ENCODE assay signal across 8 mouse cellular contexts in genomic region chr11:75649155-75649561, GRCm38 (mm10). TPM values are rescaled to one million over a fixed set of nuclear protein-coding genes. Genes with fewer than 3 reads are reported as not detected.
A peak's percentile ranks its signal among the peaks of the same experiment; 100 is the strongest.
DNase-seq lines count a peak whose midpoint lies in the region; ATAC-seq and TF ChIP-seq lines count a peak whose summit lies in the region.

No protein-coding gene starts in this region.

- H3K27ac ChIP-seq in heart, adult 2 months: peak overlapping the region; percentile 98
- peak overlapping the region; percentile 77 for H3K27ac ChIP-seq in lung, embryonic 15.5 days

- no peak overlapping the region for H3K4me3 ChIP-seq in heart, adult 2 months
- H3K4me3 ChIP-seq in lung, embryonic 15.5 days: no peak overlapping the region

- DNase-seq in embryo, embryonic 9.5 days (ENCODE audit: extremely low spot score): peak; percentile 10
- DNase-seq in embryo, embryonic 11 days: no peak
- peak; percentile 69 to 79 for DNase-seq in heart, adult 2 months
- DNase-seq in kidney, adult 9 months: peak; percentile 74
- DNase-seq in adipocyte (ENCODE audit: low spot score): no peak
- DNase-seq in layer of hippocampus, adult 9-11 months: no peak

- peaks cover 30% of the 10 kb centered on the region for H3K4me1 ChIP-seq in heart, adult 2 months (ENCODE audit: control insufficient read depth, insufficient read depth, low read length)
- H3K4me1 ChIP-seq in lung, embryonic 15.5 days: peaks cover 41% of the 10 kb centered on the region

- H3K79me2 ChIP-seq in heart, adult 2 months (replicated peaks; ENCODE audit: control insufficient read depth, insufficient read depth, low read length): no peaks in the 10 kb centered on the region

- 0 out of 2 replicates have a peak, but pooled peaks have one; percentile 15 for TF ChIP-seq CTCF in heart, adult 2 months (IDR thresholded peaks at IDR 0.05)

- intact Hi-C loops in heart, adult 2 months (cut with DNase I): no loop called here

- no peak for ATAC-seq in lung, embryonic 15.5 days (ENCODE audit: borderline replicate concordance, extremely low read depth, low FRiP score, low TSS enrichment)
- no peak for ATAC-seq in erythroid progenitor cell, adult 5-6 weeks (replicated peaks; ENCODE audit: low FRiP score, poor library complexity, severe bottlenecking)

- H3K4me2 ChIP-seq in lung, embryonic 15.5 days: no peak overlapping the region

- peaks cover 2% of the 10 kb centered on the region; the same call in 1 of the 2 replicates for H3K36me3 ChIP-seq in heart, adult 2 months (ENCODE audit: control insufficient read depth, insufficient read depth, low read length)
- no peaks in the 10 kb centered on the region for H3K36me3 ChIP-seq in lung, embryonic 15.5 days

- no peaks in the 10 kb centered on the region for H3K9me3 ChIP-seq in lung, embryonic 15.5 days

- no peak overlapping the region for H3K9ac ChIP-seq in heart, adult 2 months (ENCODE audit: low read depth, low read length)
- no peak overlapping the region for H3K9ac ChIP-seq in lung, embryonic 15.5 days

- peak; percentile 62 for TF ChIP-seq POLR2A in heart, adult 2 months (IDR thresholded peaks at IDR 0.05; ENCODE audit: insufficient read depth, low read depth, low read length)

- H3K27me3 ChIP-seq in heart, adult 2 months (ENCODE audit: control insufficient read depth, insufficient read depth, low read length): no peaks in the 10 kb centered on the region
- no peaks in the 10 kb centered on the region for H3K27me3 ChIP-seq in lung, embryonic 15.5 days

- peak; percentile 95 for TF ChIP-seq EP300 in heart, adult 2 months (IDR thresholded peaks at IDR 0.05; ENCODE audit: insufficient read depth, low read depth, low read length)

- 42% methylated on average over 4 of the region's 4 CpGs for WGBS in heart, adult 2 months
- WGBS in lung, embryonic 15.5 days: 58% methylated on average over 4 of the region's 4 CpGs

RNA-seq across cellular contexts. Expression of gene Myo1c, which starts 1.1 kb away (rescaled TPM):
- 100 to 1,000 TPM in 1 of 2 experiments, 10 to 100 TPM in 1; 96.9 to 105 TPM for total RNA-seq in heart, adult 2 months (2021)
- polyA plus RNA-seq in heart, adult 2 months (2012; rRNA removed): 68.7 and 94.7 TPM in 2 replicates
- 71.2 and 78.8 TPM in 2 replicates for polyA plus RNA-seq in lung, embryonic 15.5 days (2015; fragmentation: Nextera tagmentation; extraction: Ambion mirVana)
- 15.5 and 22.2 TPM in 2 replicates for total RNA-seq in erythroid progenitor cell, adult 5-6 weeks (2015; ENCODE audit: low replicate concordance)
- 17.3 and 21.2 TPM in 2 replicates for total RNA-seq in erythroid progenitor cell, adult 5-6 weeks (2017; ENCODE audit: low replicate concordance)

RNA-seq across cellular contexts. Expression of gene Inpp5k, which starts 18.4 kb away (rescaled TPM):
- total RNA-seq in heart, adult 2 months (2021): 10 to 100 TPM; 24.5 to 30.2 TPM
- polyA plus RNA-seq in heart, adult 2 months (2012; rRNA removed): 42.8 and 59.8 TPM in 2 replicates
- 26.0 TPM in 2 replicates for polyA plus RNA-seq in lung, embryonic 15.5 days (2015; fragmentation: Nextera tagmentation; extraction: Ambion mirVana)
- 36.8 and 78.8 TPM in 2 replicates for total RNA-seq in erythroid progenitor cell, adult 5-6 weeks (2015; ENCODE audit: low replicate concordance)
- 38.4 and 46.3 TPM in 2 replicates for total RNA-seq in erythroid progenitor cell, adult 5-6 weeks (2017; ENCODE audit: low replicate concordance)

RNA-seq across cellular contexts. Expression of gene Crk, which starts 29.9 kb away (rescaled TPM):
- total RNA-seq in heart, adult 2 months (2021): 10 to 100 TPM; 82.9 to 90.3 TPM
- polyA plus RNA-seq in heart, adult 2 months (2012; rRNA removed): 27.6 and 64.4 TPM in 2 replicates
- 113 and 118 TPM in 2 replicates for polyA plus RNA-seq in lung, embryonic 15.5 days (2015; fragmentation: Nextera tagmentation; extraction: Ambion mirVana)
- total RNA-seq in erythroid progenitor cell, adult 5-6 weeks (2015; ENCODE audit: low replicate concordance): 32.1 and 41.5 TPM in 2 replicates
- 43.8 and 83.8 TPM in 2 replicates for total RNA-seq in erythroid progenitor cell, adult 5-6 weeks (2017; ENCODE audit: low replicate concordance)

Comparison
In these comparisons a context has a peak if more than half of its experiments do, and no peak if none do; other contexts are left out.
1. DNase-seq: peak in embryo, embryonic 9.5 days (single experiment), heart, adult 2 months (2 of 2) and kidney, adult 9 months (single experiment); none in embryo, embryonic 11 days (single experiment), adipocyte (single experiment) and layer of hippocampus, adult 9-11 months (single experiment).
2. RNA of gene Myo1c, which starts 1.1 kb away (total RNA-seq): 96.9 to 105 TPM in heart, adult 2 months; 15.5 to 22.2 TPM in erythroid progenitor cell, adult 5-6 weeks; every median in the first group is over 4 times any median in the second.